Mouse (Mus musculus): ENCODE measurements around the gene Chit1.

DNA sequence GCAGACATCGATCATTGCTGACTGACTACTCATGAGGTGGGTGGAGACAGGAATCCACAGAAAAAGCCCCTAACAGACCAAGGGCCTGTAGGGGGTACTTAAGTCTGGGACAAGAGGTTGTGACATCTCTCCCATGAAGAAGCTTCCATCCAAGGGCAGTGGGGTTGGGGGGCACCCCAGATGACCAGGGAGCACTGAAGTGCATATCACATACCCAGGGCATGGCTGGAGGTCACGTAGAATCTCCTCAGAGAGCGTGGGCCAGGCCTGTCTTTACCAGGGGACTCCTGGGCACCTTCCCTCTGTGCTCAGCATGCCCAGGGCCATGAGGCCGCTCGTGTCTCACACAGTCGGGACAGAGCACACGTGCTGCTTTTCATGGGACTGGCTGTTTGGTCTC is 3.3 kb upstream of the Chit1 start:
- no peak for TF ChIP-seq USF1 (IDR thresholded peaks at IDR 0.05; ENCODE audit: low read depth)
- TF ChIP-seq CTCF (IDR thresholded peaks at IDR 0.05; ENCODE audit: control insufficient read depth, insufficient read depth, insufficient read length): no peak
- TF ChIP-seq MAX (IDR thresholded peaks at IDR 0.05): no peak
- no peak for TF ChIP-seq FOSL1 (IDR thresholded peaks at IDR 0.05; ENCODE audit: insufficient read depth, low read length, poor library complexity, severe bottlenecking)
- no peak for TF ChIP-seq CEBPB (IDR thresholded peaks at IDR 0.05; ENCODE audit: low read depth)
- TF ChIP-seq MYOD1 (IDR thresholded peaks at IDR 0.05; ENCODE audit: control insufficient read depth, insufficient read length, low read depth): no peak
- no peak for TF ChIP-seq MYOG (IDR thresholded peaks at IDR 0.05; ENCODE audit: control insufficient read depth, extremely low read depth, insufficient read length)
